ENCODE assay signal across 8 mouse cellular contexts in the genomic region with DNA sequence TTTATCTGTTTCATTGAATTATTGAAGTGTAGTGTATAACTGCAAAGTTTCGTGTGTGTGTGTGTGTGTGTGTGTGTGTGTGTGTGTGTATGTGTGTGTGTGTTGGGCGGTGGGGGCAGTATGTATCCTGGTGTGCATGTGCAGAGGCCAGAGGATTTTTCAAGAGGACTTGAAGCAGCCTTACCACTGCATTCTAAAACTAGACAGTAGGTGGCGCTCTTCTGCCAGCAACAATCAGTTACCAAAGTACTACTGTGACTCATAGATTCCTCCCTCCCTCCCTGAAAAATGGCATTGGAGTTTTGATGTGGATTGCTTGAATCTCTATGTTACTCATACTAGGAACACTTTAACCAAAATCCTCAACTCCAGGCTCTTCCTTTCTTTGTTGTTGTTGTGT. TPM values are rescaled to one million over a fixed set of nuclear protein-coding genes. Genes with fewer than 3 reads are reported as not detected.
DNase-seq lines count a peak whose midpoint lies in the region; ATAC-seq and TF ChIP-seq lines count a peak whose summit lies in the region.

No protein-coding gene starts in this region.

- no peak overlapping the region for H3K4me2 ChIP-seq in forebrain, embryonic 12.5 days
- H3K4me2 ChIP-seq in hindbrain, postnatal 0 days (ENCODE audit: low read depth, low read length): no peak overlapping the region

- H3K4me3 ChIP-seq in forebrain, embryonic 10.5 days: no peak overlapping the region
- H3K4me3 ChIP-seq in forebrain, embryonic 12.5 days (replicated peaks): no peak overlapping the region
- no peak overlapping the region for H3K4me3 ChIP-seq in hindbrain, postnatal 0 days (ENCODE audit: low read length)
- no peak overlapping the region for H3K4me3 ChIP-seq in small intestine, adult 2 months (ENCODE audit: low read depth, low read length)

- TF ChIP-seq POLR2A in small intestine, adult 2 months (IDR thresholded peaks at IDR 0.05; ENCODE audit: low read depth, low read length): no peak

- peak; percentile 67 for DNase-seq in forebrain, embryonic 10.5 days (ENCODE audit: extremely low spot score, low spot score)
- peak; percentile 71 for DNase-seq in cerebellum, adult 11 months
- DNase-seq in hindbrain, postnatal 0 days (ENCODE audit: low spot score): peak; percentile 92
- peak; percentile 55 to 66 for DNase-seq in layer of hippocampus, postnatal 36 days
- peak; percentile 33 to 81 for DNase-seq in lung, postnatal 4 days

- H3K27me3 ChIP-seq in forebrain, embryonic 10.5 days (ENCODE audit: poor library complexity, severe bottlenecking): no peaks in the 10 kb centered on the region
- H3K27me3 ChIP-seq in forebrain, embryonic 12.5 days: no peaks in the 10 kb centered on the region
- no peaks in the 10 kb centered on the region for H3K27me3 ChIP-seq in hindbrain, postnatal 0 days (ENCODE audit: insufficient read depth, low read length)
- H3K27me3 ChIP-seq in small intestine, adult 2 months (ENCODE audit: control insufficient read depth, insufficient read depth, low read length): no peaks in the 10 kb centered on the region

- no peak for ATAC-seq in forebrain, embryonic 12.5 days (ENCODE audit: low FRiP score)
- peak; percentile 90 for ATAC-seq in frontal cortex, adult (ENCODE audit: low TSS enrichment)
- ATAC-seq in hindbrain, postnatal 0 days: peak; percentile 78

- no peaks in the 10 kb centered on the region for H3K9me3 ChIP-seq in forebrain, embryonic 10.5 days
- H3K9me3 ChIP-seq in forebrain, embryonic 12.5 days: no peaks in the 10 kb centered on the region
- H3K9me3 ChIP-seq in hindbrain, postnatal 0 days (ENCODE audit: low read length): no peaks in the 10 kb centered on the region

- WGBS in forebrain, embryonic 10.5 days: 19% methylated on average over 3 of the region's 3 CpGs
- 28% methylated on average over 3 of the region's 3 CpGs for WGBS in forebrain, embryonic 12.5 days
- WGBS in hindbrain, postnatal 0 days: 24% methylated on average over 3 of the region's 3 CpGs
- 15% methylated on average over 3 of the region's 3 CpGs for WGBS in small intestine, adult 2 months

- TF ChIP-seq CTCF in hindbrain, postnatal 0 days (IDR thresholded peaks at IDR 0.05; ENCODE audit: low read depth): peak; percentile 92
- 0 out of 2 replicates have a peak, but pooled peaks have one; percentile 5 for TF ChIP-seq CTCF in small intestine, adult 2 months (IDR thresholded peaks at IDR 0.05; ENCODE audit: extremely low read depth, insufficient read length, insufficient replicate concordance, low read depth, low read length)

- H3K4me1 ChIP-seq in forebrain, embryonic 10.5 days: no peaks in the 10 kb centered on the region
- H3K4me1 ChIP-seq in forebrain, embryonic 12.5 days: no peaks in the 10 kb centered on the region
- no peaks in the 10 kb centered on the region for H3K4me1 ChIP-seq in hindbrain, postnatal 0 days (ENCODE audit: insufficient read depth, low read length)
- H3K4me1 ChIP-seq in small intestine, adult 2 months (ENCODE audit: control insufficient read depth, insufficient read depth, insufficient read length, low read length): peaks cover 5% of the 10 kb centered on the region; the same call in 1 of the 2 replicates

- no peak overlapping the region for H3K9ac ChIP-seq in forebrain, embryonic 12.5 days
- no peak overlapping the region for H3K9ac ChIP-seq in hindbrain, postnatal 0 days (replicated peaks; ENCODE audit: low read length)

- peaks cover 67% of the 10 kb centered on the region for H3K36me3 ChIP-seq in forebrain, embryonic 10.5 days (replicated peaks)
- H3K36me3 ChIP-seq in forebrain, embryonic 12.5 days (replicated peaks): peaks cover 43% of the 10 kb centered on the region
- H3K36me3 ChIP-seq in hindbrain, postnatal 0 days (ENCODE audit: insufficient read depth, low read length): peaks cover 28% of the 10 kb centered on the region
- peaks cover 29% of the 10 kb centered on the region for H3K36me3 ChIP-seq in small intestine, adult 2 months (ENCODE audit: control insufficient read depth, insufficient read depth, low read length)

- no peak overlapping the region for H3K27ac ChIP-seq in forebrain, embryonic 10.5 days
- no peak overlapping the region for H3K27ac ChIP-seq in forebrain, embryonic 12.5 days
- H3K27ac ChIP-seq in hindbrain, postnatal 0 days: no peak overlapping the region
- no peak overlapping the region for H3K27ac ChIP-seq in small intestine, adult 2 months (ENCODE audit: insufficient read depth, low read depth, low read length)

RNA-seq across cellular contexts. Expression of gene Mrpl22, which starts 8.1 kb away (rescaled TPM):
- 141 and 146 TPM in 2 replicates for polyA plus RNA-seq in forebrain, embryonic 10.5 days (2016; fragmentation: Nextera tagmentation; extraction: Ambion mirVana)
- 108 and 113 TPM in 2 replicates for polyA plus RNA-seq in forebrain, embryonic 12.5 days (2016; fragmentation: Nextera tagmentation; extraction: Ambion mirVana)
- total RNA-seq in hindbrain, postnatal 0 days (2014; rRNA removed): 24.7 and 37.7 TPM in 2 replicates
- 98.8 and 98.9 TPM in 2 replicates for polyA plus RNA-seq in hindbrain, postnatal 0 days (2015; fragmentation: Nextera tagmentation; extraction: Ambion mirVana)
- total RNA-seq in layer of hippocampus, postnatal 36 days (2021): 10 to 100 TPM; 32.7 to 38.3 TPM
- polyA plus RNA-seq in small intestine, adult 2 months (2012; rRNA removed): 8.3 and 13.9 TPM in 2 replicates

RNA-seq across cellular contexts. Expression of gene Gemin5, which starts 11.2 kb away (rescaled TPM):
- 38.6 and 39.5 TPM in 2 replicates for polyA plus RNA-seq in forebrain, embryonic 10.5 days (2016; fragmentation: Nextera tagmentation; extraction: Ambion mirVana)
- polyA plus RNA-seq in forebrain, embryonic 12.5 days (2016; fragmentation: Nextera tagmentation; extraction: Ambion mirVana): 20.2 and 23.5 TPM in 2 replicates
- total RNA-seq in hindbrain, postnatal 0 days (2014; rRNA removed): 19.6 and 21.2 TPM in 2 replicates
- polyA plus RNA-seq in hindbrain, postnatal 0 days (2015; fragmentation: Nextera tagmentation; extraction: Ambion mirVana): 10.4 and 11.2 TPM in 2 replicates
- total RNA-seq in layer of hippocampus, postnatal 36 days (2021): 10 to 100 TPM; 20.4 to 22.0 TPM
- 2.5 and 3.5 TPM in 2 replicates for polyA plus RNA-seq in small intestine, adult 2 months (2012; rRNA removed)

RNA-seq across cellular contexts. Expression of gene Igtp, which starts 19.8 kb away (rescaled TPM):
- polyA plus RNA-seq in forebrain, embryonic 10.5 days (2016; fragmentation: Nextera tagmentation; extraction: Ambion mirVana): 1.2 and 1.7 TPM in 2 replicates
- polyA plus RNA-seq in forebrain, embryonic 12.5 days (2016; fragmentation: Nextera tagmentation; extraction: Ambion mirVana): 1.6 and 1.9 TPM in 2 replicates
- total RNA-seq in hindbrain, postnatal 0 days (2014; rRNA removed): 2.7 and 6.3 TPM in 2 replicates
- polyA plus RNA-seq in hindbrain, postnatal 0 days (2015; fragmentation: Nextera tagmentation; extraction: Ambion mirVana): 2.1 and 3.0 TPM in 2 replicates
- total RNA-seq in layer of hippocampus, postnatal 36 days (2021): 1 to 10 TPM; 2.1 TPM
- polyA plus RNA-seq in small intestine, adult 2 months (2012; rRNA removed): 10.8 and 27.7 TPM in 2 replicates

RNA-seq across cellular contexts. Expression of gene Irgm2, which starts 19.9 kb away (rescaled TPM):
- polyA plus RNA-seq in forebrain, embryonic 10.5 days (2016; fragmentation: Nextera tagmentation; extraction: Ambion mirVana): 0.20 and 0.26 TPM in 2 replicates
- polyA plus RNA-seq in forebrain, embryonic 12.5 days (2016; fragmentation: Nextera tagmentation; extraction: Ambion mirVana): 0.51 and 0.63 TPM in 2 replicates
- total RNA-seq in hindbrain, postnatal 0 days (2014; rRNA removed): 1.2 and 1.8 TPM in 2 replicates
- polyA plus RNA-seq in hindbrain, postnatal 0 days (2015; fragmentation: Nextera tagmentation; extraction: Ambion mirVana): 0.80 and 1.6 TPM in 2 replicates
- 1 to 10 TPM; 2.2 to 2.3 TPM for total RNA-seq in layer of hippocampus, postnatal 36 days (2021)
- polyA plus RNA-seq in small intestine, adult 2 months (2012; rRNA removed): 7.1 and 22.7 TPM in 2 replicates
